Mouse (Mus musculus): ENCODE data around the gene Esp3.
"Not testable (repeated sequence)": the region's sequence is repeated elsewhere in the genome, so short reads cannot be mapped to it uniquely, and the experiment has no call there.

The Esp3 gene

DNA sequence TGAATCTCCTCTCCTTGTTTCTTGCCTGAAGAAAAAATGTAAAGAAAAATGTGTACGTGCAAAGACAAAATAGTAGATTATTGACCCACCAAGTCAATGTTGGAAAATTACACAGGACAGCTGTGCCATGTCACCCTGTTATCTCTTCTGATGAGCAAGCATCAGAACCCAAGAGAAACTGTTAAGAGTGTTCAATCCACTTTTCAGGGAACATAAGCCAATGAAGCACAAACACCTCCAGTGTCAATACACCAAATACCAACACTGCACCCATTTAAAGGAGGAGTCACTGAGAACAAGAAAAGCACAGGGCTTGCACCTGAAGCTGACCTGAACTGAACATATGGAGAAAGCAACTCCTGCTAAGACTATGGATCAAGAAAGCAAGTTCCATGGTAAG lies at the start of gene Esp3:
Esp3 (plus strand) TSS at position 301 of the 400 bp plus-strand sequence.
- DNase-seq (ENCODE audit: extremely low spot score): not testable (repeated sequence)

GRCm38 (mm10) chr17:40583906-40584305 lies 48.0 kb upstream of the Esp3 start:
- DNase-seq (ENCODE audit: extremely low spot score): not testable (repeated sequence)

- no peak for DNase-seq (ENCODE audit: extremely low spot score)
Measured at GRCm38 (mm10) chr17:40591297-40591696, 40.6 kb upstream of the Esp3 start.

DNA sequence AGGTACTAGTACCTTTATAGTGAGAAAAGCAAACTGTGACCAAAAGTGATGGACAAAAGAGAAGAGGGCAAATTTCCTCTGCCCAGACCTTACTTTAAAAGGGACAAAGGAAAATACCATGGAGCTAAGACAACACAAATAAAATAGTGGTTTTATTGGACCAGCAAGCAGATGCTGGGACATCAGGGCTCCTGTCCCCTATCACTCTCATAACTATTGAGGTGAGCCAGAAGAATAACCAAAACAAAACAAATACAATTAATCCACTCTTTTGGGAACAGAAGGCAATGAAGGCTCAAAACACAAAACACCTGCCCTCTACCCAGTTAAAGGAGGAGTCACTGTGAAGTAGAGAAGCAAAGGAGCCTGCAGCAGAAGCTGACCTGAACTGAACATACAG lies 33.6 kb upstream of the Esp3 start, which contains the start of gene Esp4:
Esp4 (plus strand) TSS at position 301 of the 400 bp plus-strand sequence.
- no peak for DNase-seq (ENCODE audit: extremely low spot score)

DNA sequence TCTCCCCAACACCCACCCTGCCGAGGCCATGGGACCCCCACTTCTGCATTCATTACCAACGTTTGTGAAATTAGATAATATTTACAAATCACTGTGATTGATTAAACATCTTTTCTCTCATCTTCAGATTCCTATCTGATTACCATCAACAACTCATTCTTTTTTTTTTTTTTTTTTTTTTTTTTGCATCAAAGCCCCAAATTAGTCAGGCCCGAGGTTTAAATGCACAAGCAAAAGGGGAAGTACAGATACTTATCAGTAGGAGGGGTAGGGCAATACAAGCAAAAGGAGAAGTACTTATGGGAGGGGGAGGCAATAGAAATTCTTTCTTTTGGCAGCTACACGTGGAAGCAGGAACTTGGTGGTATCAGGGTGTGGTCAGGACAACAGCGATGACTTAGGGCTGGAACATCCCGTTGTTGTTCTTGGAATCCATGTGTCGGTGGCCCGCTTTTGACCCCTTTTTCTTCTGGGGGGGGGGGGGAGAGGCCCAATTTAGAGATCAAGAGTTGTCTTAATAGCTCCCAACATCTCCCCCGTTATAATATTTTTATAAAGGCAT lies 30.3 kb downstream of the Esp3 start:
- DNase-seq (ENCODE audit: extremely low spot score): not testable (repeated sequence)

DNA sequence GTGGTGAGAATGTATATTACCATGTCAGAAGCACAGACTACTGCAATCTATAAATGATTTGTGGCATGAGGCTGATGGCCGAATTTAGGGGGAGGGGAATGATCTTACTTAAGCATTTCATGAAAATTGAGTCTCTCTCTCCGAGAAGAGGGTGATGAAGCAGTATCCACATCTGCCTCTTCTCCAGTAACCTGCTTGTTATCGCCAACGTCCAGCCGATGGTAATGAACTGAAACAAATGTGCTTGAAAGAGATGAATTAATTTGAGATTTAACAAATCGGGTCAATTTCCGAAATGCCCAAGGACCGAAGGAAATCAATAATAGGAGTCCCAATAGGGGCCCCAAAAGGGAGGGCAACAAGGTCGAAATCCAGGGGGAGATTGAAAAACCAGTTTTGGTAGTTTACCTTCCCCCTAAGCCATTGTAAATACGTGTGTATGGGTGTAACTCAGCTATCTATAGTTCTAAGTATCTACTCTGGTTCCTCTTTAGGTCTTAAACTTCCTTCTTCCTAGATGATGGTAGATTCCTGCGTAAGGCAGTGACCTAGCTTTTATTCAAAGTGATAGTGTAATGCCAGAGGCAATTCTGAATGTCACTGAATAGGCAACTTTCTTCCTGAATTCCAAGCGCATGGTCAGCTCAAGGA lies 31.4 kb downstream of the Esp3 start:
- not testable (repeated sequence) for DNase-seq (ENCODE audit: extremely low spot score)
